Mouse (Mus musculus) liver, embryonic 14.5 days (tissue): ENCODE results near the gene Bnipl. TPM values are rescaled to one million over a fixed set of nuclear protein-coding genes. Genes with fewer than 3 reads are reported as not detected.
A peak's percentile ranks its signal among the peaks of the same experiment; 100 is the strongest.

Experiments used
- ATAC-seq: fragments of 200-750 bp; cut with Nextera tagmentation; 2 replicates; pipeline ENCODE4 v1.8.0; 2017; ENCODE audit warnings: moderate number of reproducible peaks, mild to moderate bottlenecking, moderate library complexity; ENCODE audit not compliant: insufficient read depth
- DNase-seq, 3 experiments: peaks; one replicate each; pipeline ENCODE4 v3.0.0-alpha.2; 2012 to 2013; ENCODE audit warnings: low read depth in 3 of 3, low spot score in 3 of 3
- H3K27ac ChIP-seq: fragments of 300-500 bp; sonication (generic); 2 replicates; pipeline ENCODE4 v1.5.1; 2014; ENCODE audit warnings: moderate library complexity, mild to moderate bottlenecking, control low read depth, inconsistent platforms
- H3K27me3 ChIP-seq: fragments of 300-500 bp; sonication (generic); 2 replicates; pipeline ENCODE4 v1.6.1; 2014; ENCODE audit warnings: mild to moderate bottlenecking, low read length, moderate library complexity; ENCODE audit not compliant: control insufficient read depth, insufficient read depth
- H3K36me3 ChIP-seq: fragments of 300-500 bp; sonication (generic); replicated peaks from 2 replicates; pipeline ENCODE4 v1.6.1; 2014; ENCODE audit warnings: low read depth; ENCODE audit not compliant: control insufficient read depth, insufficient read depth
- H3K4me1 ChIP-seq, 2 experiments: fragments of 200-500 bp in 1 of 2; fragments of 300-500 bp in 1 of 2; sonication (generic) in 1 of 2; replicated peaks; 2 replicates each; pipeline ENCODE4 v1.6.1; 2012 to 2014; ENCODE audit warnings: antibody characterized with exemption in 1 of 2, inconsistent platforms in 1 of 2, low read length in 1 of 2; ENCODE audit not compliant: control insufficient read depth in 2 of 2, insufficient read depth in 2 of 2
- H3K4me2 ChIP-seq: fragments of 300-500 bp; sonication (generic); 2 replicates; pipeline ENCODE4 v1.6.1; 2014; ENCODE audit warnings: low read depth, mild to moderate bottlenecking, control low read depth, moderate library complexity
- H3K4me3 ChIP-seq, 2 experiments: fragments of 200-500 bp in 1 of 2; fragments of 300-500 bp in 1 of 2; sonication (generic) in 1 of 2; 2 replicates each; pipeline ENCODE4 v1.5.1; 2012 to 2014; ENCODE audit warnings: low read depth in 2 of 2, low read length in 2 of 2, mild to moderate bottlenecking in 2 of 2, control low read depth in 1 of 2, inconsistent platforms in 1 of 2, moderate library complexity in 1 of 2; ENCODE audit not compliant: insufficient read depth in 1 of 2
- H3K9ac ChIP-seq: fragments of 300-500 bp; sonication (generic); replicated peaks from 2 replicates; pipeline ENCODE4 v1.6.1; 2014; ENCODE audit warnings: mild to moderate bottlenecking, control low read depth, moderate library complexity
- H3K9me3 ChIP-seq: fragments of 300-500 bp; sonication (generic); 2 replicates; pipeline ENCODE4 v1.6.1; 2016; ENCODE audit warnings: low read length, mixed read lengths; ENCODE audit not compliant: control insufficient read depth
- CTCF ChIP-seq: IDR thresholded peaks from 2 replicates; pipeline ENCODE4 v1.5.1; 2016; ENCODE audit warnings: antibody characterized with exemption, low read depth, control low read depth
- EP300 ChIP-seq: IDR thresholded peaks from 2 replicates; pipeline ENCODE4 v1.6.1; 2016; ENCODE audit warnings: antibody characterized with exemption, low read depth
- WGBS: fragments of 180-500 bp; shearing (Covaris S2); extraction: QIAGEN DNeasy Blood & Tissue Kit; methylation state at CpG from one replicate; pipeline ENCODE4 v1.1.7; 2014; ENCODE audit not compliant: insufficient replicate concordance; 5-methylcytosine and 5-hydroxymethylcytosine counted together
- polyA plus RNA-seq, 2 experiments: library from polyadenylated mRNA; depleted of rRNA in 1 of 2; stranded (reverse) in 1 of 2; unstranded in 1 of 2; fragments of >200 nt; fragmentation: Nextera tagmentation in 1 of 2; extraction: Ambion mirVana in 1 of 2; gene quantifications; 2 replicates each; pipeline versions ENCODE4 v1.2.1 to v1.2.3; 2012 to 2014

The Bnipl gene
- polyA plus RNA-seq, 2 experiments, result 0.04 TPM; not detected in 1

DNA sequence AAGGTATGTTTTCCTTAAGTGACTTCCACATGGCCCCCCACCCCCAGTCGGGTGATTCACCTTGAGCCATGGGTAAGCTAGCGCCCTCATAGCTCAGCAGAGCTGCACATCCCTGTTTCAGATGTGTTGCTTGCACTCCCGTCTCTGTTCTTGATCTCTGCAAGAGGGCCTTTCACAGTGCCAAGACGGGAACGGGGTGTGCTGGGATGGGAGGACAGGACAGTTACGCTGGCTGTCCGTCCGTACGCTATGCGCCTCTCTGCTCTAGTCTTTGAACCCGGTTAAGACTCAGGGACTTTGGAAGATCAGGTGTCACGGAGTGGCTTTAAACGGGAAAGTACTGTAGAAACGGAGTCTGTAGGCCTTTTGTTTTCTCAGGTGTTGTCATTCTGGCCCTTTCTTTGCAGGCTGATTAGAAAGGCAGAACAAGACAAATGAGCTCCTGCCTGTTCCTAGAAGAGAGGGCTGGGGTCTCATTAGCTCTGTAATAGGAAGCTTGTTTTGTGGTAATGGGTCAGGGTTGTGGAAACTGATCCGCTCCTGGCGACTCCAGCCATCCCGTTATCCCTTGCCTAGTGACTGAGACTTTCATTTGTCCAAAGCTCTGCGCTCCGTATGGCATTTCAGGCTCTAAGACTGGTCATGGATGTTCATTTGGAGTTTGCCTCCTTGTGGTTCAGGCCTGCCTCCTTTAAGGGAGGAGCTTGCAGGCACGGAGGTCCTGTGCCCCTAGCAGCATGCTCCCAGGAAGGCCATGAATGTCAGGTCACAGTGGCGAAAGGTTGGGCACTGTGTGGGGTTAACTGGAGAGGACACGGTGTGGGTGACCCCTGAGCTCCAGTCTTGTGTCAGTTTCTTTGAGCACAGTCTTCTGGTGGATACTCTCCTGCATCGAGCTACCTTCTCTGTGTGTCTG is 15.3 kb downstream of the Bnipl start:
- TF ChIP-seq EP300 (no peak), CTCF (no peak)
- no peak for ATAC-seq
- Histone ChIP-seq H3K9ac (no peak overlapping the region), H3K27me3 (no peaks in the 10 kb centered on the region), H3K27ac (no peak overlapping the region), H3K4me3 (no peak overlapping the region), H3K4me1 (peaks cover 20% of the 10 kb centered on the region in 2 experiments), H3K4me2 (no peak overlapping the region), H3K36me3 (peaks cover 43% of the 10 kb centered on the region), H3K9me3 (no peaks in the 10 kb centered on the region)
- DNase-seq, result no peak
- WGBS, result 85% methylated on average over 23 of the region's 23 CpGs

DNA sequence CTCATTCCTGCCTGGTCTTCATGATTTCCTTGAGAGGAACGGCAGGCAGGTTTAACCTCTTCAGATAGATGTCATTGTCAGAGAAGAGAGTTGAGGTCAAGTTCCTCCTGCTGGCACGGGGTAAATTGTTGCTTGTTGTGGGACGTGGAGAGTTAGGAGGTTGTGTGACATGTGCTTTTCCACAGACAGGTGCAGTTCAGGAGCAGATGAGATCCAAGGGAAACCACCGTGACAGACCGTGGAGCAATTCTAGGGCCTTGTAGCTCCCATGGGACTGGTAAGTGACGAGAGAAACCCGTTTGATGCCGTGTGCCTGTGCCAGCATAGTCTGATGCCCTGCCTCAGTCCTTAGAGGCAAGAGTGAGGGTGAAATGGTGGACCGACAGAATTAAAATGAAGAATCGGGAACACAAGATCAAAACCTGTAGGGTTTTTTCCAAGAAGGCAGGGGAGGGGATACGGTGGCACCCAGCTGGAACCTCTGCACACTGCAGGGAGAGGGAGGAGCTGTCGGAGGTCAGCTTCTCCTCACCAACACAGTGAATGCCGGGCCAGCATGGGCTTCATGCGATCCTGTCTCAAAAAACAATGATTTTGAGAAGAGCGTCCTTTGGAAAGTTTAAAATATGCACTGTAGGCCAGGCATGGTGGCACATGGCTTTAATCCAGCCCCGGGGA is 17.6 kb downstream of the Bnipl start:
- Histone ChIP-seq H3K4me3 (no peak overlapping the region), H3K9ac (no peak overlapping the region), H3K4me2 (no peak overlapping the region), H3K27me3 (no peaks in the 10 kb centered on the region), H3K4me1 (peaks cover 22 to 26% of the 10 kb centered on the region in 2 experiments), H3K27ac (no peak overlapping the region), H3K36me3 (peaks cover 43% of the 10 kb centered on the region), H3K9me3 (no peaks in the 10 kb centered on the region)
- DNase-seq, result no peak
- no peak for ATAC-seq
- WGBS, result 86% methylated on average over 16 of the region's 16 CpGs
- TF ChIP-seq EP300 (no peak), CTCF (no peak)

DNA sequence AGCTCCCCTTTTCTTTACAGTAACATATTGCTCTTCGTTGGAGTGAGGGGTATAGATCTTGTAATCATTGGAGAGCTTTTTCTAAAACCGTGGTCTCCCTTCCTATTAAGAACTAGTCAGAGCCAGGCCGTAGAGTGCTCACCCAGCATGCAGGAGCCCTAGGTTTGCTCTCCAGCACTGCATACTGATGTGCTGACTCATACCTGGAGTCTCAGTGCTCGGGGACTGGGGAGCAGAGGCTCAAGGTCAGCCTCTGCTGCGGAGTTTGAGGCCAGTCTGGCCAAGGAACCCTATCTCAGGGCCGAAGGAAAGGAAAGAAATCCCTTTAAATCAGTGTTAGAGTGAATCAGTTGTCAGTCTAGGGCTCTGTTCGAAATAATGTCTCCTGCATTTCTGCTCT is 18.2 kb downstream of the Bnipl start:
- no peak overlapping the region for H3K27ac ChIP-seq
- no peak overlapping the region for H3K9ac ChIP-seq

DNA sequence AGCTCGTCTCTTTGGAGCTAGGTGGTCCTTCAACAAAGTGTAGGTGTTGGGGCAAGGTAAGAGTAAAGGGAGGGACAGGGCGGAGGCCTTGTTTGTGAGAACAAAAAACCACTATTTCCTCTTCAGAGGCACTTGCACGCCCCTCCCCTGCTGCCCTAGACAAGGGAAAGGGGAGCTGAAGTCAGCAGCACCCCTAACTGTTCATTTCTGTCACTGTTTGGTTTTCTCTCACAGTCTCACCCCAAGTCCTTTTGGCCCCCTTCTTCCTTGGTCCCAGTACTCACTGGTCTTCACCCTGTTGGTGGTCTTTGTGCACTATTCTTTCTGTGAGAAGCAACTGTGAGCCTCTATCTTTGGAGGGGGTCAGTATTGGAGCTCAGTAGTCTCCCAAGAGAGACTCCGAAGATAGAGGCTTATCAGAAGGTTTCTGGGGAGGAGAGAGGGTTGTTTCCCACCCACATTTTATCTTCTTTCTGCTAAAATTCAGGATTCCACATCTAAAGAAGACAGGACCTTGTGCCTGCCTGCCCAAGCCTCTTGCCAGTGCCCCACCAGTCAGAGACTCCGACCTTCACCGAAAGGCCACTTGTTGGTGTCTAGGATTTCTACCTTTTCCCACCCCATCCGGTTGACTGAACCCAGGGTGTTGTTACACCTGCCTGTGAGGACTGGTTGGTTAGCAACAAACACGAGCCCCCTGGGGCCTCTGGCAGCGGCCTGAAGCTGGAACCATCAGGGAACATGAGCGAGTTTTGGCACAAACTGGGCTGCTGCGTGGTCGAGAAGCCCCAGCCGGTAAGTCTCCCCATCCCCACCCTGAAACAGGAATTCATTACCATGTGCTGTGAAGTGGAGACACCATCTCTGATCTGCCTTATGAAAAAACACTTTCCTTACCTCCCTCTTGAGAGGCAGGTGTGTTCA is 19.4 kb downstream of the Bnipl start, which contains the start of gene Mllt11:
Mllt11 (minus strand) TSS at position 874 of the 924 bp plus-strand sequence.
- WGBS, result 37% methylated on average over 13 of the region's 13 CpGs
- peak; percentile 9; the same call in 1 of the 2 replicates for ATAC-seq
- TF ChIP-seq EP300 (no peak), CTCF (no peak)
- Histone ChIP-seq H3K9me3 (no peaks in the 10 kb centered on the region), H3K27ac (peak within 1 kb of the TSS; percentile 76), H3K4me3 (peak within 1 kb of the TSS; percentile 36 to 79), H3K4me1 (peaks cover 22 to 26% of the 10 kb centered on the region in 2 experiments), H3K27me3 (no peaks in the 10 kb centered on the region), H3K4me2 (peak within 1 kb of the TSS; percentile 95), H3K36me3 (peaks cover 43% of the 10 kb centered on the region), H3K9ac (peak within 1 kb of the TSS; percentile 88)
- no peak for DNase-seq

More for the DNA sequence above, 18.2 kb downstream of the Bnipl start:
- Histone ChIP-seq H3K9me3 (no peaks in the 10 kb centered on the region), H3K4me1 (peaks cover 22 to 26% of the 10 kb centered on the region in 2 experiments), H3K36me3 (peaks cover 43% of the 10 kb centered on the region), H3K4me3 (no peak overlapping the region), H3K4me2 (peak overlapping the region; percentile 9; the same call in 1 of the 2 replicates), H3K27me3 (no peaks in the 10 kb centered on the region)
- ATAC-seq (no peak), DNase-seq (no peak)
- TF ChIP-seq CTCF (no peak), EP300 (no peak)
- 72% methylated on average over 7 of the region's 7 CpGs for WGBS
